In the genomic region with DNA sequence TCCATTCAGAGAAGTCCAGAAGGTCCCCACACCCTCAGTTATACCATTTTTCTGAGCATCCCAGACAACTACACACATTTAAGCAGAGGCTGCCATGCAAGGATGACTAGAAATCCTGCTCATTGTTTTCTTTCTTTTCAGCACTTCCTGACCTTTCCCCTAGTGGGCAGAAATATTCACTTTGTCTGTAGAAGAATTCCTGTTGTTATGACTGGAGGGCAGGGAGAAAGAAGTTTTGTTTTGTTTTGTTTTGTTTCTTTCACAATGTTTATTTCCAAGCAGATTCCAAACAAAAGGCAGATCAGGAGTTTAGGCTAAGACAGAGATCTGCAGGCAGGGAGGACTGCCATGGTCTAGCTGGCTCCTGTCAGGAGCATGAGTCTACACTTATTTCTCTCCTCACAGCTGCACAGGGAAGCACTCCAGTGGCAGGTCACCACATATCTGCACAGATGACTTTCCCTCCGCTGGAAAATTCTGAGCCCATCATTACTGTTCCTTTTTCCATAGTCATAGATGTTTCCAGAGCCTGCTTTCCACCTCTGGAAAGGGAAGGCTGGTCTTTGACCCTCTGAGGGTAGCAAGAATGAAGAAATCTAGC, we compare ENCODE assay signal across 13 mouse cellular contexts.
DNase-seq lines count a peak whose midpoint lies in the region; ATAC-seq and TF ChIP-seq lines count a peak whose summit lies in the region.
"Had no signal": no experiment of that assay in that cellular context is flagged by ENCODE, and none has a peak within 500 bp of the region (broad histone marks: within the 10 kb centered on the region; RNA-seq: fewer than 3 reads in every experiment).

No protein-coding gene starts in this region.

- H3K4me3 ChIP-seq in kidney, adult 2 months (ENCODE audit: insufficient read depth, low read depth, low read length) = no peak overlapping the region
- H3K4me3 ChIP-seq in megakaryocyte, embryonic 14.5 days (replicated peaks) = peak overlapping the region; percentile 47
- no peak overlapping the region for H3K4me3 ChIP-seq in stomach, embryonic 14.5 days (ENCODE audit: low read depth, low read length)
- H3K4me3 ChIP-seq: liver, embryonic 15.5 days had no signal

- H3K27me3 ChIP-seq in kidney, adult 2 months (replicated peaks; ENCODE audit: control insufficient read depth, insufficient read depth, low read length) = no peaks in the 10 kb centered on the region
- H3K27me3 ChIP-seq in megakaryocyte, embryonic 14.5 days (replicated peaks) = no peaks in the 10 kb centered on the region
- no peaks in the 10 kb centered on the region for H3K27me3 ChIP-seq in stomach, embryonic 14.5 days (ENCODE audit: control insufficient read depth, insufficient read depth, low read length)
- H3K27me3 ChIP-seq: liver, embryonic 15.5 days had no signal

- WGBS in kidney, adult 2 months = 63% methylated on average over 1 of the region's 1 CpGs
- WGBS in stomach, embryonic 14.5 days = 76% methylated on average over 1 of the region's 1 CpGs

- no peaks in the 10 kb centered on the region for H3K36me3 ChIP-seq in kidney, adult 2 months (ENCODE audit: control insufficient read depth, insufficient read depth, low read length)
- no peaks in the 10 kb centered on the region for H3K36me3 ChIP-seq in megakaryocyte, embryonic 14.5 days (replicated peaks; ENCODE audit: low read length)
- no peaks in the 10 kb centered on the region for H3K36me3 ChIP-seq in stomach, embryonic 14.5 days (ENCODE audit: control insufficient read depth, insufficient read depth, low read length)
- H3K36me3 ChIP-seq: liver, embryonic 15.5 days had no signal

- no peak for TF ChIP-seq CTCF in kidney, adult 2 months (conservative IDR thresholded peaks at IDR 0.05; ENCODE audit: insufficient read depth, insufficient read length, low read depth, low read length)

- peaks cover 8% of the 10 kb centered on the region; the same call in 1 of the 2 replicates for H3K9me3 ChIP-seq in megakaryocyte, embryonic 14.5 days
- no peaks in the 10 kb centered on the region for H3K9me3 ChIP-seq in stomach, embryonic 14.5 days (ENCODE audit: control insufficient read depth, low read depth, low read length)
- H3K9me3 ChIP-seq: liver, embryonic 15.5 days had no signal

- H3K4me1 ChIP-seq in kidney, adult 2 months (ENCODE audit: control insufficient read depth, insufficient read depth, low read length) = peaks cover 12% of the 10 kb centered on the region
- H3K4me1 ChIP-seq in megakaryocyte, embryonic 14.5 days = peaks cover 40% of the 10 kb centered on the region
- H3K4me1 ChIP-seq in stomach, embryonic 14.5 days (ENCODE audit: control insufficient read depth, insufficient read depth, low read length) = peaks cover 10% of the 10 kb centered on the region; the same call in 1 of the 2 replicates
- H3K4me1 ChIP-seq: liver, embryonic 15.5 days had no signal

- no peak for TF ChIP-seq POLR2A in kidney, adult 2 months (IDR thresholded peaks at IDR 0.05; ENCODE audit: low read depth, low read length)

- peak; percentile 44 for DNase-seq in embryo, embryonic 10.5 days (ENCODE audit: low spot score)
- no peak for DNase-seq in embryo, embryonic 10 days (ENCODE audit: low spot score)
- peak; percentile 55 for DNase-seq in kidney, adult 2 months
- DNase-seq in kidney, postnatal 4 days = no peak
- DNase-seq in spleen, postnatal 36 days (ENCODE audit: low spot score in 2 of 2) = no peak
- DNase-seq: cerebellum, adult 9-10 months; forebrain, postnatal 0 days; gastrocnemius, postnatal 36 days; left cerebral cortex, postnatal 4 days had no signal

- no peak for ATAC-seq in megakaryocyte, adult 5-6 weeks (ENCODE audit: poor library complexity, severe bottlenecking)
- ATAC-seq in stomach, embryonic 14.5 days (ENCODE audit: insufficient number of reproducible peaks, insufficient read depth, low FRiP score, low read depth) = no peak
- ATAC-seq: forebrain, postnatal 0 days had no signal

- no peak overlapping the region for H3K4me2 ChIP-seq in stomach, embryonic 14.5 days (replicated peaks; ENCODE audit: low read depth, low read length)
- H3K4me2 ChIP-seq: liver, embryonic 15.5 days had no signal

- H3K27ac ChIP-seq in kidney, adult 2 months (ENCODE audit: insufficient read depth, low read depth, low read length) = no peak overlapping the region; the same call in 1 of the 2 replicates
- peak overlapping the region; percentile 30; the same call in 1 of the 2 replicates for H3K27ac ChIP-seq in stomach, embryonic 14.5 days (ENCODE audit: low read length)
- H3K27ac ChIP-seq: liver, embryonic 15.5 days had no signal

- H3K9ac ChIP-seq in stomach, embryonic 14.5 days (replicated peaks; ENCODE audit: low read depth, low read length) = no peak overlapping the region
- H3K9ac ChIP-seq: forebrain, postnatal 0 days; liver, embryonic 15.5 days had no signal

Comparison
In these comparisons a context has a peak if more than half of its experiments do, and no peak if none do; other contexts are left out.
1. DNase-seq: peak in embryo, embryonic 10.5 days (single experiment) and kidney, adult 2 months (single experiment); none in embryo, embryonic 10 days (single experiment), kidney, postnatal 4 days (0 of 2) and spleen, postnatal 36 days (0 of 2).